Comparison of ENCODE assay signal across 9 mouse cellular contexts in genomic region chr14:32861149-32861581, GRCm38 (mm10). TPM values are rescaled to one million over a fixed set of nuclear protein-coding genes. Genes with fewer than 3 reads are reported as not detected.
DNase-seq lines count a peak whose midpoint lies in the region; ATAC-seq and TF ChIP-seq lines count a peak whose summit lies in the region.
"Had no signal": no experiment of that assay in that cellular context is flagged by ENCODE, and none has a peak within 500 bp of the region (broad histone marks: within the 10 kb centered on the region; RNA-seq: fewer than 3 reads in every experiment).

No protein-coding gene starts in this region.

- H3K27ac ChIP-seq in hindbrain, embryonic 14.5 days, result no peak overlapping the region
- H3K27ac ChIP-seq in hindbrain, embryonic 13.5 days, result no peak overlapping the region
- H3K27ac ChIP-seq in intestine, embryonic 15.5 days, result peak overlapping the region; percentile 81
- peak overlapping the region; percentile 68 for H3K27ac ChIP-seq in lung, postnatal 0 days (ENCODE audit: low read length)
- H3K27ac ChIP-seq: midbrain, embryonic 12.5 days had no signal

- no peak overlapping the region for H3K9ac ChIP-seq in hindbrain, embryonic 14.5 days
- no peak overlapping the region for H3K9ac ChIP-seq in hindbrain, embryonic 13.5 days
- H3K9ac ChIP-seq in intestine, embryonic 15.5 days, result no peak overlapping the region
- no peak overlapping the region for H3K9ac ChIP-seq in lung, postnatal 0 days (replicated peaks; ENCODE audit: low read depth)
- H3K9ac ChIP-seq: midbrain, embryonic 12.5 days had no signal

- ATAC-seq in hindbrain, embryonic 14.5 days (ENCODE audit: low FRiP score), result peak; percentile 34; the same call in 1 of the 2 replicates
- ATAC-seq in hindbrain, embryonic 13.5 days (ENCODE audit: low FRiP score), result no peak
- ATAC-seq in intestine, embryonic 15.5 days, result peak; percentile 75
- ATAC-seq in lung, postnatal 0 days, result peak; percentile 75

- 0 out of 2 replicates have a peak, but pooled peaks cover 9% of the 10 kb centered on the region for H3K4me1 ChIP-seq in hindbrain, embryonic 14.5 days (replicated peaks; ENCODE audit: control insufficient read depth, insufficient read depth, low read length)
- peaks cover 26% of the 10 kb centered on the region for H3K4me1 ChIP-seq in hindbrain, embryonic 13.5 days (replicated peaks)
- peaks cover 27% of the 10 kb centered on the region for H3K4me1 ChIP-seq in intestine, embryonic 15.5 days (replicated peaks)
- H3K4me1 ChIP-seq in lung, postnatal 0 days (ENCODE audit: insufficient read depth, low read depth, low read length), result peaks cover 4% of the 10 kb centered on the region

- DNase-seq in hindbrain, embryonic 14.5 days (ENCODE audit: low spot score), result no peak
- DNase-seq in gastrocnemius, adult 18-20 months (ENCODE audit: low spot score), result peak; percentile 15
- peak; percentile 82 for DNase-seq in lung, postnatal 0 days (ENCODE audit: low spot score)
- no peak for DNase-seq in thymus, postnatal 36 days
- DNase-seq in natural killer cell, adult 2 months (ENCODE audit: low spot score in 2 of 2), result no peak
- DNase-seq in spleen, postnatal 36 days (ENCODE audit: low spot score in 2 of 2), result no peak

- peaks cover 21% of the 10 kb centered on the region; the same call in 1 of the 2 replicates for H3K27me3 ChIP-seq in hindbrain, embryonic 14.5 days (ENCODE audit: control insufficient read depth, insufficient read depth, low read length)
- peaks cover 30% of the 10 kb centered on the region for H3K27me3 ChIP-seq in hindbrain, embryonic 13.5 days
- H3K27me3 ChIP-seq in intestine, embryonic 15.5 days (replicated peaks), result no peaks in the 10 kb centered on the region
- H3K27me3 ChIP-seq in lung, postnatal 0 days (replicated peaks; ENCODE audit: insufficient read depth, low read length), result no peaks in the 10 kb centered on the region

- H3K4me3 ChIP-seq in hindbrain, embryonic 14.5 days (replicated peaks; ENCODE audit: low read length), result no peak overlapping the region
- no peak overlapping the region for H3K4me3 ChIP-seq in hindbrain, embryonic 13.5 days
- no peak overlapping the region for H3K4me3 ChIP-seq in intestine, embryonic 15.5 days (replicated peaks)
- no peak overlapping the region for H3K4me3 ChIP-seq in lung, postnatal 0 days (ENCODE audit: low read depth, low read length)
- H3K4me3 ChIP-seq: midbrain, embryonic 12.5 days had no signal

- no peak for TF ChIP-seq CTCF in lung, postnatal 0 days (IDR thresholded peaks at IDR 0.05)

- no peak overlapping the region for H3K4me2 ChIP-seq in hindbrain, embryonic 14.5 days (replicated peaks)
- no peak overlapping the region for H3K4me2 ChIP-seq in hindbrain, embryonic 13.5 days
- peak overlapping the region; percentile 32; the same call in 1 of the 2 replicates for H3K4me2 ChIP-seq in intestine, embryonic 15.5 days (replicated peaks)
- no peak overlapping the region for H3K4me2 ChIP-seq in lung, postnatal 0 days (replicated peaks; ENCODE audit: low read depth, low read length)
- H3K4me2 ChIP-seq: midbrain, embryonic 12.5 days had no signal

- no peaks in the 10 kb centered on the region for H3K9me3 ChIP-seq in hindbrain, embryonic 14.5 days (ENCODE audit: control insufficient read depth, low read length)
- H3K9me3 ChIP-seq in hindbrain, embryonic 13.5 days, result no peaks in the 10 kb centered on the region
- H3K9me3 ChIP-seq in intestine, embryonic 15.5 days, result no peaks in the 10 kb centered on the region
- no peaks in the 10 kb centered on the region for H3K9me3 ChIP-seq in lung, postnatal 0 days (ENCODE audit: low read length)
- H3K9me3 ChIP-seq: midbrain, embryonic 12.5 days had no signal

- 34% methylated on average over 6 of the region's 6 CpGs for WGBS in hindbrain, embryonic 14.5 days
- WGBS in hindbrain, embryonic 13.5 days, result 28% methylated on average over 6 of the region's 6 CpGs
- 22% methylated on average over 6 of the region's 6 CpGs for WGBS in intestine, embryonic 15.5 days
- 17% methylated on average over 6 of the region's 6 CpGs for WGBS in lung, postnatal 0 days

- no peaks in the 10 kb centered on the region for H3K36me3 ChIP-seq in hindbrain, embryonic 14.5 days (replicated peaks; ENCODE audit: control insufficient read depth, insufficient read depth)
- no peaks in the 10 kb centered on the region for H3K36me3 ChIP-seq in hindbrain, embryonic 13.5 days
- no peaks in the 10 kb centered on the region for H3K36me3 ChIP-seq in intestine, embryonic 15.5 days
- no peaks in the 10 kb centered on the region for H3K36me3 ChIP-seq in lung, postnatal 0 days (ENCODE audit: insufficient read depth, low read length)
- H3K36me3 ChIP-seq: midbrain, embryonic 12.5 days had no signal

- no peak for TF ChIP-seq EP300 in lung, postnatal 0 days (IDR thresholded peaks at IDR 0.05)

RNA-seq across cellular contexts. Expression of gene Vstm4, which starts 4.6 kb away (rescaled TPM):
- 12.6 and 12.8 TPM in 2 replicates for polyA plus RNA-seq in hindbrain, embryonic 14.5 days (2014; fragmentation: Nextera tagmentation; extraction: Ambion mirVana)
- 9.6 and 11.3 TPM in 2 replicates for polyA plus RNA-seq in hindbrain, embryonic 13.5 days (2015; fragmentation: Nextera tagmentation; extraction: Ambion mirVana)
- 1 to 10 TPM; 3.0 to 3.2 TPM for total RNA-seq in gastrocnemius, adult 18-20 months (2021)
- polyA plus RNA-seq in intestine, embryonic 15.5 days (2015; fragmentation: Nextera tagmentation; extraction: Ambion mirVana), result 25.2 and 26.7 TPM in 2 replicates
- 59.5 and 63.6 TPM in 2 replicates for polyA plus RNA-seq in lung, postnatal 0 days (2015; fragmentation: Nextera tagmentation; extraction: Ambion mirVana)

RNA-seq across cellular contexts. Expression of gene Fam170b, which starts 27.4 kb away (rescaled TPM):
- polyA plus RNA-seq in hindbrain, embryonic 14.5 days (2014; fragmentation: Nextera tagmentation; extraction: Ambion mirVana), result not detected in 2 replicates
- polyA plus RNA-seq in hindbrain, embryonic 13.5 days (2015; fragmentation: Nextera tagmentation; extraction: Ambion mirVana), result not detected in 2 replicates
- total RNA-seq in gastrocnemius, adult 18-20 months (2021), result not detected
- polyA plus RNA-seq in intestine, embryonic 15.5 days (2015; fragmentation: Nextera tagmentation; extraction: Ambion mirVana), result 0.06 and 0.11 TPM in 2 replicates
- polyA plus RNA-seq in lung, postnatal 0 days (2015; fragmentation: Nextera tagmentation; extraction: Ambion mirVana), result 0.08 and 0.14 TPM in 2 replicates
- polyA plus RNA-seq: midbrain, embryonic 12.5 days had no signal

Comparison
In these comparisons a context has a peak if more than half of its experiments do, and no peak if none do; other contexts are left out.
1. DNase-seq: peak in gastrocnemius, adult 18-20 months (single experiment) and lung, postnatal 0 days (single experiment); none in hindbrain, embryonic 14.5 days (single experiment), thymus, postnatal 36 days (0 of 2), natural killer cell, adult 2 months (0 of 2) and spleen, postnatal 36 days (0 of 2).
2. H3K27ac ChIP-seq: peak in intestine, embryonic 15.5 days (single experiment) and lung, postnatal 0 days (single experiment); none in hindbrain, embryonic 14.5 days (single experiment) and hindbrain, embryonic 13.5 days (single experiment).